9 mouse cellular contexts compared by ENCODE assay signal in the genomic region with DNA sequence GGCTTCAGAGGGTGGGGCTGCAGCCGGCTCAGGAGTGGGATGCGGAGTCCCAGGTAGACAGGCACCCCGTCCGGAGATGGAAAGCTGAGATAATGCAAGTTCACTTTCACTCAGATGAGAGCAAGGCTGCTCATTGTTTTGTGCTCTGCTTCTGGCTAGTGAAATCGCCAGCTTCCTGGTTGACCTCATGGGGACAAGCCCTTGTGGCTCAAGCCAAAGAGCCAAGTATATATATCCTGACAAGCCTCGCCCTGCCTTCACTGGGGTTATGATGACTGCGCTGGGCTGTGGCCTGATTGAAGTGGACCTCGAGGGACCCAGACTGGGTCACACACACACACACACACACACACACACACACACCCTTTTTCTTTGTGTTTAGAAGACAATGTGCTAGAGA. TPM values are rescaled to one million over a fixed set of nuclear protein-coding genes. Genes with fewer than 3 reads are reported as not detected.
DNase-seq lines count a peak whose midpoint lies in the region; ATAC-seq and TF ChIP-seq lines count a peak whose summit lies in the region.
"Had no signal": no experiment of that assay in that cellular context is flagged by ENCODE, and none has a peak within 500 bp of the region (broad histone marks: within the 10 kb centered on the region; RNA-seq: fewer than 3 reads in every experiment).

No protein-coding gene starts in this region.

- H3K27me3 ChIP-seq in heart, embryonic 10.5 days (ENCODE audit: insufficient read depth, poor library complexity, severe bottlenecking), result no peaks in the 10 kb centered on the region
- H3K27me3 ChIP-seq in midbrain, embryonic 10.5 days (ENCODE audit: low read depth, poor library complexity, severe bottlenecking), result no peaks in the 10 kb centered on the region
- no peaks in the 10 kb centered on the region for H3K27me3 ChIP-seq in midbrain, embryonic 11.5 days (ENCODE audit: control insufficient read depth, insufficient read depth, low read length)

- H3K4me1 ChIP-seq in heart, embryonic 10.5 days, result peaks cover 55% of the 10 kb centered on the region
- peaks cover 69% of the 10 kb centered on the region for H3K4me1 ChIP-seq in midbrain, embryonic 10.5 days
- peaks cover 40% of the 10 kb centered on the region for H3K4me1 ChIP-seq in midbrain, embryonic 11.5 days (ENCODE audit: control insufficient read depth, insufficient read depth, low read length)
- peaks cover 68% of the 10 kb centered on the region for H3K4me1 ChIP-seq in olfactory bulb, adult 2 months (ENCODE audit: control insufficient read depth, insufficient read depth, low read length)

- no peaks in the 10 kb centered on the region for H3K9me3 ChIP-seq in heart, embryonic 10.5 days
- no peaks in the 10 kb centered on the region for H3K9me3 ChIP-seq in midbrain, embryonic 10.5 days (replicated peaks)
- no peaks in the 10 kb centered on the region for H3K9me3 ChIP-seq in midbrain, embryonic 11.5 days (ENCODE audit: control insufficient read depth, low read length)

- no peak for TF ChIP-seq CTCF in olfactory bulb, adult 2 months (IDR thresholded peaks at IDR 0.05; ENCODE audit: insufficient read depth, low read depth, low read length)

- H3K27ac ChIP-seq in heart, embryonic 10.5 days, result no peak overlapping the region
- peak overlapping the region; percentile 63 for H3K27ac ChIP-seq in midbrain, embryonic 10.5 days (replicated peaks)
- H3K27ac ChIP-seq in midbrain, embryonic 11.5 days (ENCODE audit: low read depth, low read length), result no peak overlapping the region; the same call in 1 of the 2 replicates
- H3K27ac ChIP-seq in olfactory bulb, adult 2 months (ENCODE audit: insufficient read depth, low read depth, low read length), result peak overlapping the region; percentile 20; the same call in 1 of the 2 replicates

- no peak overlapping the region for H3K4me3 ChIP-seq in heart, embryonic 10.5 days
- no peak overlapping the region for H3K4me3 ChIP-seq in midbrain, embryonic 10.5 days
- H3K4me3 ChIP-seq in midbrain, embryonic 11.5 days (ENCODE audit: low read depth, low read length), result no peak overlapping the region
- H3K4me3 ChIP-seq in olfactory bulb, adult 2 months (ENCODE audit: insufficient read depth, low read depth, low read length), result no peak overlapping the region

- 88% methylated on average over 8 of the region's 8 CpGs for WGBS in heart, embryonic 10.5 days
- 87% methylated on average over 8 of the region's 8 CpGs for WGBS in midbrain, embryonic 10.5 days
- 87% methylated on average over 8 of the region's 8 CpGs for WGBS in midbrain, embryonic 11.5 days
- 86% methylated on average over 8 of the region's 8 CpGs for WGBS in olfactory bulb, adult 2 months

- H3K36me3 ChIP-seq in heart, embryonic 10.5 days, result peaks cover 26% of the 10 kb centered on the region
- H3K36me3 ChIP-seq in midbrain, embryonic 10.5 days, result peaks cover 25% of the 10 kb centered on the region
- H3K36me3 ChIP-seq in midbrain, embryonic 11.5 days (ENCODE audit: control insufficient read depth, insufficient read depth, low read length), result peaks cover 3% of the 10 kb centered on the region

- H3K4me2 ChIP-seq in midbrain, embryonic 11.5 days, result no peak overlapping the region

- peak; percentile 66 to 88 for DNase-seq in heart, adult 18-20 months
- DNase-seq in heart, embryonic 10.5 days (ENCODE audit: low spot score), result no peak
- DNase-seq in midbrain, embryonic 10.5 days (ENCODE audit: low spot score), result no peak
- no peak for DNase-seq in midbrain, embryonic 11.5 days (ENCODE audit: low spot score, missing footprints)
- peak; percentile 65 for DNase-seq in heart, postnatal 25 days (ENCODE audit: low spot score)
- DNase-seq in cerebellum, postnatal 36 days, result no peak
- DNase-seq: liver had no signal

- ATAC-seq in midbrain, embryonic 11.5 days (ENCODE audit: low FRiP score), result no peak
- ATAC-seq in CD4-positive, CD25-positive, alpha-beta regulatory T cell, adult 4 months, result no peak

- TF ChIP-seq POLR2A in olfactory bulb, adult 2 months (IDR thresholded peaks at IDR 0.05; ENCODE audit: insufficient read depth, low read depth, low read length), result no peak

- H3K9ac ChIP-seq in midbrain, embryonic 11.5 days (ENCODE audit: low read length), result no peak overlapping the region

- intact Hi-C loops in heart, postnatal 25 days (cut with DNase I), result loop anchor here (2.0 kb wide), 1 partner anchor 24 kb away; no protein-coding TSS in a partner anchor

RNA-seq across cellular contexts. Expression of gene Slc6a6, which starts 31.2 kb away (rescaled TPM):
- 10 to 100 TPM; 53.1 to 54.8 TPM for total RNA-seq in heart, adult 18-20 months (2021)
- polyA plus RNA-seq in heart, embryonic 10.5 days (2016; fragmentation: Nextera tagmentation; extraction: Ambion mirVana), result 56.6 and 69.3 TPM in 2 replicates
- 49.5 and 63.7 TPM in 2 replicates for polyA plus RNA-seq in midbrain, embryonic 10.5 days (2016; fragmentation: Nextera tagmentation; extraction: Ambion mirVana)
- polyA plus RNA-seq in midbrain, embryonic 11.5 days (2014; fragmentation: Nextera tagmentation; extraction: Ambion mirVana), result 43.6 and 45.6 TPM in 2 replicates
- 100 to 1,000 TPM in 1 of 2 experiments, 10 to 100 TPM in 1; 85.0 to 102 TPM for total RNA-seq in heart, postnatal 25 days (2021)
- polyA plus RNA-seq in olfactory bulb, adult 2 months (2012; ENCODE audit: insufficient read depth, insufficient read length, low replicate concordance, missing spikeins), result 322 TPM in 1 of 2 replicates, not detected in the other
- polyA plus RNA-seq in CD4-positive, CD25-positive, alpha-beta regulatory T cell, adult 4 months (2017; shearing (Covaris generic)), result 10 to 100 TPM; 43.3 to 45.1 TPM

Comparison
In these comparisons a context has a peak if more than half of its experiments do, and no peak if none do; other contexts are left out.
1. DNase-seq: peak in heart, adult 18-20 months (2 of 2) and heart, postnatal 25 days (single experiment); none in heart, embryonic 10.5 days (single experiment), midbrain, embryonic 10.5 days (single experiment), midbrain, embryonic 11.5 days (single experiment) and cerebellum, postnatal 36 days (0 of 2).
2. H3K27ac ChIP-seq: peak in midbrain, embryonic 10.5 days (single experiment) and olfactory bulb, adult 2 months (single experiment); none in heart, embryonic 10.5 days (single experiment) and midbrain, embryonic 11.5 days (single experiment).